Comparison of ENCODE assay signal across 22 mouse cellular contexts in the genomic region with DNA sequence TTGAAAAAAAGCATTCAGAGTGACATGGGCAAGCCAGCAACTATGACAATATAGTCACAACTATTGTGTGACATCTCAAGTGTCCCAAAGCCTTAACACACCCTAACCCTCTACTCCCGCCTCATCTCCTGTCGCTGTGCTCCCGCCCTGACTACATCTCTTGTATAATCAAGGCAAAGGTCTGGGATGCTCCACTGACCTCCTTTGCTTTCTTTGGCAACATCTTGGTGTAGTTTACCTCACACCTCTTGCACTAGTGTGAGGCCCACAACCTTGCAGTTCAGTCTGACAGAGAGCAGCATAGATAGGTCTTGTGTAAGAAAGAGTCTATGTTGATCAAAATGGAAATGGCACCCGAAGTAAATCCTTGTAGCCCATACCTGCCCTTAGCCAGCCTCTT. TPM values are rescaled to one million over a fixed set of nuclear protein-coding genes. Genes with fewer than 3 reads are reported as not detected.
DNase-seq lines count a peak whose midpoint lies in the region; ATAC-seq and TF ChIP-seq lines count a peak whose summit lies in the region.
"Had no signal": no experiment of that assay in that cellular context is flagged by ENCODE, and none has a peak within 500 bp of the region (broad histone marks: within the 10 kb centered on the region; RNA-seq: fewer than 3 reads in every experiment).

No protein-coding gene starts in this region.

- H3K4me1 ChIP-seq in kidney, embryonic 15.5 days: peaks cover 3% of the 10 kb centered on the region; the same call in 1 of the 2 replicates
- peaks cover 15% of the 10 kb centered on the region; the same call in 1 of the 2 replicates for H3K4me1 ChIP-seq in kidney, adult 2 months (ENCODE audit: control insufficient read depth, insufficient read depth, low read length)
- no peaks in the 10 kb centered on the region for H3K4me1 ChIP-seq in kidney, embryonic 14.5 days (ENCODE audit: control insufficient read depth, insufficient read depth, low read length)
- H3K4me1 ChIP-seq in kidney, embryonic 16.5 days (ENCODE audit: insufficient read depth, low read length): peaks cover 5% of the 10 kb centered on the region; the same call in 1 of the 2 replicates
- H3K4me1 ChIP-seq: embryonic facial prominence, embryonic 12.5 days; forebrain, embryonic 13.5 days; forebrain, embryonic 15.5 days had no signal

- no peak for ATAC-seq in kidney, embryonic 15.5 days (replicated peaks; ENCODE audit: low FRiP score)
- 0 out of 2 replicates have a peak, but pooled peaks have one; percentile 9 for ATAC-seq in kidney, embryonic 14.5 days (ENCODE audit: low FRiP score, low TSS enrichment)
- no peak for ATAC-seq in kidney, embryonic 16.5 days (ENCODE audit: low FRiP score, low TSS enrichment)
- ATAC-seq: activated CD4-positive, CD25-positive, alpha-beta regulatory T cell, adult 4 months; CD4-positive, CD25-positive, alpha-beta regulatory T cell, adult 4 months; forebrain, embryonic 13.5 days; forebrain, embryonic 15.5 days; Patski had no signal

- H3K9me3 ChIP-seq in kidney, embryonic 15.5 days (replicated peaks): no peaks in the 10 kb centered on the region
- no peaks in the 10 kb centered on the region for H3K9me3 ChIP-seq in kidney, embryonic 14.5 days (ENCODE audit: control insufficient read depth, low read length)
- no peaks in the 10 kb centered on the region; the same call in 1 of the 2 replicates for H3K9me3 ChIP-seq in kidney, embryonic 16.5 days (ENCODE audit: low read length)
- H3K9me3 ChIP-seq: embryonic facial prominence, embryonic 10.5 days; embryonic facial prominence, embryonic 12.5 days; forebrain, embryonic 13.5 days; forebrain, embryonic 15.5 days; G1E had no signal

- TF ChIP-seq POLR2A in kidney, adult 2 months (IDR thresholded peaks at IDR 0.05; ENCODE audit: low read depth, low read length): no peak

- H3K36me3 ChIP-seq in kidney, embryonic 15.5 days: no peaks in the 10 kb centered on the region
- no peaks in the 10 kb centered on the region for H3K36me3 ChIP-seq in kidney, adult 2 months (ENCODE audit: control insufficient read depth, insufficient read depth, low read length)
- H3K36me3 ChIP-seq in kidney, embryonic 14.5 days (ENCODE audit: control insufficient read depth, insufficient read depth, low read length): no peaks in the 10 kb centered on the region
- H3K36me3 ChIP-seq in kidney, embryonic 16.5 days (ENCODE audit: insufficient read depth, low read length): no peaks in the 10 kb centered on the region
- H3K36me3 ChIP-seq: embryonic facial prominence, embryonic 10.5 days; embryonic facial prominence, embryonic 12.5 days; forebrain, embryonic 15.5 days; G1E had no signal

- DNase-seq in kidney, adult 11 months: peak; percentile 54
- peak; percentile 72 for DNase-seq in kidney, adult 2 months
- DNase-seq in kidney, postnatal 14 days: no peak
- DNase-seq: adrenal gland, adult 8-10 months; cerebellum, adult 11-12 months; cerebellum, adult 2 months; cerebellum, adult 9-10 months had no signal

- no peak overlapping the region for H3K4me2 ChIP-seq in kidney, embryonic 15.5 days
- no peak overlapping the region for H3K4me2 ChIP-seq in kidney, embryonic 14.5 days (replicated peaks; ENCODE audit: low read depth, low read length)
- no peak overlapping the region for H3K4me2 ChIP-seq in kidney, embryonic 16.5 days (replicated peaks; ENCODE audit: low read depth, low read length)
- H3K4me2 ChIP-seq: embryonic facial prominence, embryonic 12.5 days; forebrain, embryonic 13.5 days; forebrain, embryonic 15.5 days had no signal

- H3K27me3 ChIP-seq in kidney, embryonic 15.5 days: no peaks in the 10 kb centered on the region
- H3K27me3 ChIP-seq in kidney, adult 2 months (replicated peaks; ENCODE audit: control insufficient read depth, insufficient read depth, low read length): no peaks in the 10 kb centered on the region
- no peaks in the 10 kb centered on the region for H3K27me3 ChIP-seq in kidney, embryonic 14.5 days (ENCODE audit: control insufficient read depth, insufficient read depth, low read length)
- no peaks in the 10 kb centered on the region for H3K27me3 ChIP-seq in kidney, embryonic 16.5 days (ENCODE audit: insufficient read depth, low read length)
- H3K27me3 ChIP-seq: CH12.LX; embryonic facial prominence, embryonic 12.5 days; forebrain, embryonic 13.5 days; forebrain, embryonic 15.5 days; Patski had no signal

- no peak overlapping the region for H3K4me3 ChIP-seq in kidney, embryonic 15.5 days (replicated peaks)
- no peak overlapping the region for H3K4me3 ChIP-seq in kidney, adult 2 months (ENCODE audit: insufficient read depth, low read depth, low read length)
- H3K4me3 ChIP-seq in kidney, embryonic 14.5 days (ENCODE audit: low read length): no peak overlapping the region
- H3K4me3 ChIP-seq in kidney, embryonic 16.5 days (ENCODE audit: low read length): no peak overlapping the region
- H3K4me3 ChIP-seq: embryonic facial prominence, embryonic 10.5 days; embryonic facial prominence, embryonic 12.5 days; forebrain, embryonic 13.5 days; forebrain, embryonic 15.5 days had no signal

- no peak overlapping the region for H3K9ac ChIP-seq in kidney, embryonic 15.5 days
- H3K9ac ChIP-seq in kidney, embryonic 14.5 days (ENCODE audit: low read depth, low read length): no peak overlapping the region
- no peak overlapping the region for H3K9ac ChIP-seq in kidney, embryonic 16.5 days (replicated peaks; ENCODE audit: low read length)
- H3K9ac ChIP-seq: embryonic facial prominence, embryonic 12.5 days; forebrain, embryonic 13.5 days; forebrain, embryonic 15.5 days had no signal

- no peak for TF ChIP-seq CTCF in kidney, adult 2 months (conservative IDR thresholded peaks at IDR 0.05; ENCODE audit: insufficient read depth, insufficient read length, low read depth, low read length)

- no peak overlapping the region for H3K27ac ChIP-seq in kidney, embryonic 15.5 days
- H3K27ac ChIP-seq in kidney, adult 2 months (ENCODE audit: insufficient read depth, low read depth, low read length): no peak overlapping the region
- no peak overlapping the region for H3K27ac ChIP-seq in kidney, embryonic 14.5 days (ENCODE audit: low read depth, low read length)
- no peak overlapping the region for H3K27ac ChIP-seq in kidney, embryonic 16.5 days (ENCODE audit: low read length)
- H3K27ac ChIP-seq: embryonic facial prominence, embryonic 10.5 days; embryonic facial prominence, embryonic 12.5 days; forebrain, embryonic 13.5 days; forebrain, embryonic 15.5 days had no signal

- 87% methylated on average over 4 of the region's 4 CpGs for WGBS in kidney, embryonic 15.5 days
- WGBS in kidney, adult 2 months: 68% methylated on average over 4 of the region's 4 CpGs
- WGBS in kidney, embryonic 14.5 days: 80% methylated on average over 4 of the region's 4 CpGs
- WGBS in kidney, embryonic 16.5 days: 81% methylated on average over 4 of the region's 4 CpGs

RNA-seq across cellular contexts. Expression of a gene that starts 47.3 kb away (rescaled TPM):
- 78.5 and 83.3 TPM in 2 replicates for polyA plus RNA-seq in kidney, embryonic 15.5 days (2015; fragmentation: Nextera tagmentation; extraction: Ambion mirVana)
- 161 and 172 TPM in 2 replicates for polyA plus RNA-seq in kidney, adult 2 months (2012; rRNA removed)
- polyA plus RNA-seq in kidney, embryonic 14.5 days (2014; fragmentation: Nextera tagmentation; extraction: Ambion mirVana): 51.6 and 84.2 TPM in 2 replicates
- polyA plus RNA-seq in kidney, embryonic 16.5 days (2015; fragmentation: Nextera tagmentation; extraction: Ambion mirVana): 90.9 and 104 TPM in 2 replicates
- polyA plus RNA-seq: activated CD4-positive, CD25-positive, alpha-beta regulatory T cell, adult 4 months; CD4-positive, CD25-positive, alpha-beta regulatory T cell, adult 4 months; embryonic facial prominence, embryonic 12.5 days; embryonic facial prominence, embryonic 14.5 days; forebrain, embryonic 11.5 days; forebrain, embryonic 13.5 days; forebrain, embryonic 15.5 days; G1E had no signal

RNA-seq across cellular contexts. Expression of a gene that starts 49.1 kb away (rescaled TPM):
- 22.7 and 25.2 TPM in 2 replicates for polyA plus RNA-seq in kidney, embryonic 15.5 days (2015; fragmentation: Nextera tagmentation; extraction: Ambion mirVana)
- polyA plus RNA-seq in kidney, adult 2 months (2012; rRNA removed): 10.9 and 12.0 TPM in 2 replicates
- 22.9 and 28.7 TPM in 2 replicates for polyA plus RNA-seq in kidney, embryonic 14.5 days (2014; fragmentation: Nextera tagmentation; extraction: Ambion mirVana)
- polyA plus RNA-seq in kidney, embryonic 16.5 days (2015; fragmentation: Nextera tagmentation; extraction: Ambion mirVana): 23.6 and 27.2 TPM in 2 replicates

RNA-seq across cellular contexts. Expression of a gene that starts 55.8 kb away (rescaled TPM):
- polyA plus RNA-seq in kidney, embryonic 15.5 days (2015; fragmentation: Nextera tagmentation; extraction: Ambion mirVana): 1.0 and 1.4 TPM in 2 replicates
- polyA plus RNA-seq in kidney, adult 2 months (2012; rRNA removed): 0.77 and 1.9 TPM in 2 replicates
- polyA plus RNA-seq in kidney, embryonic 14.5 days (2014; fragmentation: Nextera tagmentation; extraction: Ambion mirVana): not detected in 2 replicates
- polyA plus RNA-seq in kidney, embryonic 16.5 days (2015; fragmentation: Nextera tagmentation; extraction: Ambion mirVana): 0.71 TPM in 1 of 2 replicates, not detected in the other
- polyA plus RNA-seq: activated CD4-positive, CD25-positive, alpha-beta regulatory T cell, adult 4 months; CD4-positive, CD25-positive, alpha-beta regulatory T cell, adult 4 months; cortical plate, adult 2 months; embryonic facial prominence, embryonic 10.5 days; embryonic facial prominence, embryonic 12.5 days; forebrain, embryonic 11.5 days; forebrain, embryonic 13.5 days; forebrain, embryonic 15.5 days; G1E; Patski had no signal
